35 mouse cellular contexts compared by ENCODE assay signal in the genomic region with DNA sequence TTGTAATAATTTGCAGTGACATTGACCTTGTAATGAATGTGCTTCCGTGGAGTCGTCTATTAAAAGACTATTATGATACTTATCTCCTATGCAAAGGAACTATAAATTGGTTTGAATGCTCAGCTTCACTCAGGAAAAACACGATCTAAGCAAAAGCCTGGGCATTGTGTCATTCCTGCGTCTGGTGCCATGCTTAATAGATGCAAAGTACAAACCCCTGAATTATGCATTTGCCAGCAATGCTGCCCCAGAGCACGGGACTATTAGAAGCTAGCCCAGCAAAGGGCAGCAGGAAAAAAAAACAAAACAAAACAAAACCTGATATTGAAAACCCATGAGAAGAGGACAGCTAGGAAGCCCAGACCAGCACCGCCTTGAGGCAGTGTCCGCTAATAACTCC.
"Had no signal": no experiment of that assay in that cellular context is flagged by ENCODE, and none has a peak within 500 bp of the region (broad histone marks: within the 10 kb centered on the region; RNA-seq: fewer than 3 reads in every experiment).

No protein-coding gene starts in this region.

- H3K27me3 ChIP-seq: heart, embryonic 12.5 days; heart, embryonic 13.5 days; heart, embryonic 15.5 days; hindbrain, embryonic 12.5 days; hindbrain, embryonic 13.5 days; hindbrain, embryonic 15.5 days; intestine, embryonic 15.5 days; kidney, embryonic 15.5 days had no signal

- H3K4me3 ChIP-seq: heart, embryonic 10.5 days; heart, embryonic 12.5 days; heart, embryonic 13.5 days; heart, embryonic 15.5 days; hindbrain, embryonic 10.5 days; hindbrain, embryonic 12.5 days; hindbrain, embryonic 13.5 days; hindbrain, embryonic 15.5 days; intestine, embryonic 15.5 days; kidney, embryonic 15.5 days; layer of hippocampus, adult 2 months had no signal

- DNase-seq: heart, postnatal 10 days; heart, postnatal 14 days; heart, postnatal 36 days; heart, postnatal 4 days; kidney, adult 11 months; kidney, adult 18-20 months; kidney, adult 2 months; kidney, adult 8-10 months; kidney, adult 9 months; kidney, postnatal 10 days; kidney, postnatal 14 days; kidney, postnatal 25 days; kidney, postnatal 36 days; kidney, postnatal 4 days; layer of hippocampus, adult 9-11 months; layer of hippocampus, postnatal 36 days had no signal

- H3K9me3 ChIP-seq: heart, embryonic 10.5 days; heart, embryonic 12.5 days; heart, embryonic 13.5 days; heart, embryonic 15.5 days; hindbrain, embryonic 10.5 days; hindbrain, embryonic 12.5 days; hindbrain, embryonic 13.5 days; hindbrain, embryonic 15.5 days; intestine, embryonic 15.5 days; kidney, embryonic 15.5 days had no signal

- H3K36me3 ChIP-seq: heart, embryonic 10.5 days; heart, embryonic 12.5 days; heart, embryonic 13.5 days; heart, embryonic 15.5 days; hindbrain, embryonic 10.5 days; hindbrain, embryonic 12.5 days; hindbrain, embryonic 13.5 days; hindbrain, embryonic 15.5 days; intestine, embryonic 15.5 days; kidney, embryonic 15.5 days had no signal

- H3K27ac ChIP-seq: heart, embryonic 10.5 days; heart, embryonic 13.5 days; heart, embryonic 15.5 days; hindbrain, embryonic 10.5 days; hindbrain, embryonic 12.5 days; hindbrain, embryonic 13.5 days; hindbrain, embryonic 14.5 days; hindbrain, embryonic 15.5 days; hindbrain, postnatal 0 days; intestine, embryonic 15.5 days; kidney, embryonic 15.5 days; kidney, postnatal 0 days; layer of hippocampus, adult 2 months had no signal

- H3K4me1 ChIP-seq: heart, embryonic 10.5 days; heart, embryonic 12.5 days; heart, embryonic 13.5 days; heart, embryonic 15.5 days; hindbrain, embryonic 15.5 days; intestine, embryonic 15.5 days; kidney, embryonic 15.5 days had no signal

- ATAC-seq: hindbrain, embryonic 16.5 days; hindbrain, postnatal 0 days; inflammation-experienced regulatory T-cells, adult 6 months; intestine, embryonic 15.5 days; intestine, embryonic 16.5 days; intestine, postnatal 0 days had no signal

- H3K9ac ChIP-seq: heart, embryonic 12.5 days; heart, embryonic 13.5 days; heart, embryonic 15.5 days; hindbrain, embryonic 12.5 days; hindbrain, embryonic 13.5 days; hindbrain, embryonic 14.5 days; hindbrain, embryonic 15.5 days; intestine, embryonic 15.5 days; kidney, embryonic 15.5 days had no signal

- H3K4me2 ChIP-seq: heart, embryonic 11.5 days; heart, embryonic 12.5 days; heart, embryonic 13.5 days; heart, embryonic 15.5 days; hindbrain, embryonic 12.5 days; hindbrain, embryonic 13.5 days; hindbrain, embryonic 14.5 days; hindbrain, embryonic 15.5 days; intestine, embryonic 15.5 days; kidney, embryonic 15.5 days had no signal
